Mouse (Mus musculus) testis, adult 2 months (tissue): Measurements from ENCODE around the gene Sema7a.

Experiments used
- CTCF ChIP-seq: fragments of 200-500 bp; IDR thresholded peaks from 2 replicates; pipeline ENCODE4 v1.5.1; 2012; ENCODE audit warnings: low read depth, mild to moderate bottlenecking, inconsistent platforms, low read length, moderate library complexity; ENCODE audit not compliant: control insufficient read depth, insufficient read depth, insufficient replicate concordance
- POLR2A ChIP-seq: fragments of 200-500 bp; IDR thresholded peaks from 2 replicates; pipeline ENCODE4 v1.6.1; 2012; ENCODE audit warnings: low read depth, mild to moderate bottlenecking, inconsistent platforms, low read length, moderate library complexity; ENCODE audit not compliant: control insufficient read depth

DNA sequence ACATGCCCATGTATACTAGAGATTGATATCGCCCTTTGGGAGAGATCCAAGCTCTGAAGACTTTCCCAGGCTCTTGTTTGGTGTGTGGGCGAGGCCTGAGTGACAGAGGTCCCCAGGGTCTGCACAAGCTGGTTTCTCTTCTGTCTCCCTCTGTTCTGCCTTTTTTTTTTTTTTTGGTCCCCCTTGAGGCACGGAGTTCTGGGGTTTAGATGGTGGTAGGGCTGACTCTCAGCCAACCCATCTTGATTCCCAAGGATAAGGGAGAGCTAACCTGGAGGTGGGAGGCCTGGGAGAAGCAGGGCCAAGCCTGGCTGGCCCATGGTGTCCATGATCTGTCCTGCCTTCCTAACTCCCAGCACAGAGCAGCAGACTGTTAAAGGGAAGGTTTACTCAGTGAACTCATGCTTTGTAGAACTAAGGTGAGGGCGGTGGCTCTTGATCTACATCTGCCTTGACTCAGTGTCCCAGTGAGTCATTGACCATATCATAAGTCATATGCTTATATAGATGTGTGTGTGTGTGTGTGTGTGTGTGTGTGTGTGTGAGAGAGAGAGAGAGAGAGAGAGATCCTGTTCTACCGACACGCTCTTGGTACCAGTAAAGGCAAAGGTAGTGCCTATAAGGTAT lies 33.6 kb downstream of the Sema7a start:
- TF ChIP-seq CTCF (no peak), POLR2A (no peak)
